Mouse (Mus musculus) liver, embryonic 14.5 days (tissue): ENCODE measurements around the gene Gm364.

ENCODE experiments used
- CTCF ChIP-seq: IDR thresholded peaks from 2 replicates; pipeline ENCODE4 v1.5.1; 2016; ENCODE audit warnings: antibody characterized with exemption, low read depth, control low read depth
- EP300 ChIP-seq: IDR thresholded peaks from 2 replicates; pipeline ENCODE4 v1.6.1; 2016; ENCODE audit warnings: antibody characterized with exemption, low read depth

- TF ChIP-seq CTCF: no peak
- no peak for TF ChIP-seq EP300
These were observed 28.0 kb upstream of the Gm364 start for GRCm38 (mm10) chrX:57380915-57381314.
